Mouse (Mus musculus): ENCODE results near the gene Aco1. TPM values are rescaled to one million over a fixed set of nuclear protein-coding genes. Genes with fewer than 3 reads are reported as not detected.

The Aco1 gene
- polyA plus RNA-seq, 1 experiment from 2014 or later, result 82.3 TPM

DNA sequence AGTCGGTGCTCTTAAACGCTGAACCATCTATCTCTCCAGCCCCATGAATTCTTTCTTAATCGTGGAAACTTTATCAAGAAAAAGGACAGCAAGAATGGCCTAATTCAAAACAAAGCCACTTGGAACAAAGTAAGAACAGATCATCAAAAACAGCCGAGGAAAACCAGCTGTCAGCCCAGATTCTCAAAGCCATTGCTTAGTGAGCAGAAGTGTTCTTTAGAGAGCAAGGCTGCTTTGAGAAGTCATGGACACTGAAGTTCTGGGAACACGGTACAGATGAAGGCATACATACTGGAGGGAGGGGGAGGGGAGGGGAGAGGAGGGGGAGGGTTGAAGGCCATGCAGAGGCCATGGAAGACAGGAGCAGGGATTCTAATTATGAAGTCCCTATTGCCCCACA is 83.2 kb downstream of the Aco1 start:
- DNase-seq (ENCODE audit: low spot score), result peak; percentile 17
- WGBS, result 67% methylated on average over 5 of the region's 5 CpGs
- no peak overlapping the region for H3K27ac ChIP-seq
- H3K9me3 ChIP-seq (replicated peaks; ENCODE audit: low read length), result no peaks in the 10 kb centered on the region
- H3K4me2 ChIP-seq (ENCODE audit: low read length), result no peak overlapping the region
- no peaks in the 10 kb centered on the region for H3K27me3 ChIP-seq (ENCODE audit: insufficient read depth, low read length)
- ATAC-seq (replicated peaks; ENCODE audit: low FRiP score, low read depth), result no peak
- no peak overlapping the region for H3K4me3 ChIP-seq (replicated peaks; ENCODE audit: low read depth, low read length)
- 0 out of 2 replicates have a peak, but pooled peaks cover 18% of the 10 kb centered on the region for H3K36me3 ChIP-seq (ENCODE audit: insufficient read depth, low read length)
- no peaks in the 10 kb centered on the region for H3K4me1 ChIP-seq (replicated peaks; ENCODE audit: insufficient read depth, low read length)
- TF ChIP-seq CTCF (IDR thresholded peaks at IDR 0.05; ENCODE audit: low read depth), result no peak
- H3K9ac ChIP-seq (ENCODE audit: low read depth, low read length), result no peak overlapping the region

DNA sequence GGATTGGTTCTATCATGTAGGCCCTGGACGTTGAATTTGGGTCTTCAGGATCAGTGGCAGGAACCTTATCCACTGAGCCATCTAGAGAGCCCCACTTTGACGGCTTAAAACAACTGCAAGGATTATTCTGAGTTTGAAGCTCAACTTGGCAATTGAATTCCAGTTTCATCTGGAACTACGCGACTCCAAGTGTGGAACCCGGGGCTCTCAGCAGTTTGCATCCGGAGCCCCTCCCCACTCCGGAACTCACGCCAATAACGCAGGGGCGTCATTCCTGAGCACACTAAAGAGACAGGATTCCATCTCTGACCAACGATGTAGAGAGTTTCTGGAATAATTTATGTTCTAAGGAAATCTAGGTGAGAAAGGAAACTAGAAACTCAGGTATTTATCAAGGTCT is 84.2 kb downstream of the Aco1 start:
- WGBS, result 85% methylated on average over 11 of the region's 11 CpGs
- Histone ChIP-seq H3K4me1 (replicated peaks; ENCODE audit: insufficient read depth, low read length) (no peaks in the 10 kb centered on the region), H3K4me3 (replicated peaks; ENCODE audit: low read depth, low read length) (no peak overlapping the region), H3K36me3 (ENCODE audit: insufficient read depth, low read length) (0 out of 2 replicates have a peak, but pooled peaks cover 16% of the 10 kb centered on the region), H3K27ac (no peak overlapping the region), H3K4me2 (ENCODE audit: low read length) (no peak overlapping the region), H3K9ac (ENCODE audit: low read depth, low read length) (no peak overlapping the region), H3K9me3 (replicated peaks; ENCODE audit: low read length) (no peaks in the 10 kb centered on the region), H3K27me3 (ENCODE audit: insufficient read depth, low read length) (no peaks in the 10 kb centered on the region)
- DNase-seq (ENCODE audit: low spot score) (no peak), ATAC-seq (replicated peaks; ENCODE audit: low FRiP score, low read depth) (no peak)
- no peak for TF ChIP-seq CTCF (IDR thresholded peaks at IDR 0.05; ENCODE audit: low read depth)

DNA sequence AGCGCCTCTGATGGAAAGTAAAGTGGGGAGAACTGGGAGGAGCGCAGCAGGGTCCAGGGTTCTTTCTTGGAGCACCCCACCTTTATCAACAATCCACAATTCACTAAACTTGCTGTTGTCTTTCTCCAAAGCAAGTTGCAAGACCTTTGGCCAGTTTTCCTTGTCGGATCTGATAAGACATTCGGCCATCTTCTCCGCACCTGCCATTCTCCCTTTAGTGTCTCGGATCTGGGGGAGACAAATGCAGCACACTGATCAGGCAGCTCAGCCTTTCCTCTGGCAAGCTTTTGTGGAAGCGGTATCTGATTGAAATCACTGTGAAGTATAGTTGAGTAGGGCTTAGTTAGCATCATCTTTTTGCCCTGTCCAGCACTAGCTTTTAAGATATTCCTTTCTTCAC is 85.0 kb downstream of the Aco1 start:
- WGBS, result 93% methylated on average over 7 of the region's 7 CpGs
- TF ChIP-seq CTCF (IDR thresholded peaks at IDR 0.05; ENCODE audit: low read depth), result no peak
- no peak for DNase-seq (ENCODE audit: low spot score)
- no peak overlapping the region for H3K4me2 ChIP-seq (ENCODE audit: low read length)
- H3K9ac ChIP-seq (ENCODE audit: low read depth, low read length), result no peak overlapping the region
- no peak overlapping the region for H3K27ac ChIP-seq
- 0 out of 2 replicates have a peak, but pooled peaks cover 13% of the 10 kb centered on the region for H3K36me3 ChIP-seq (ENCODE audit: insufficient read depth, low read length)
- no peaks in the 10 kb centered on the region for H3K9me3 ChIP-seq (replicated peaks; ENCODE audit: low read length)
- no peak for ATAC-seq (replicated peaks; ENCODE audit: low FRiP score, low read depth)
- no peak overlapping the region for H3K4me3 ChIP-seq (replicated peaks; ENCODE audit: low read depth, low read length)
- no peaks in the 10 kb centered on the region for H3K4me1 ChIP-seq (replicated peaks; ENCODE audit: insufficient read depth, low read length)
- H3K27me3 ChIP-seq (ENCODE audit: insufficient read depth, low read length), result no peaks in the 10 kb centered on the region

DNA sequence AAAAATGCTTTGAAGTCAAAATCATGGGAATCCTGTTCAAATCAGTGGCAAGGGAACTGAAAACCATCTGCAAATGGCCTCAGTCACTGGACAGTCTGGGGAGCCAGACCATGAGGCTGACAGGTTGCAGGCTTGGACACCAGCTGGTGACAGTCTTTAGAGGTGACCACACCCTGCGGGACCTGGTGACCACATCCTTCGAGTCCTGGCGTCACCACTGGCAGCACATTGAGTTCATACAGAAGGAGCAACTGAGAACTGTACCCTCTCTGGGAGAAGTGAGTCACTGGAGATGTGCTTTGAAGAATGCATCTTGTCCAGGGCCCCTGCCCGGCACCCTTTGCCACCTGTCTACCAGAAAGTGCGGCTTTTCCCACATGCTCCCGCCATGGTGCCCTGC is 86.8 kb downstream of the Aco1 start:
- no peak for TF ChIP-seq CTCF (IDR thresholded peaks at IDR 0.05; ENCODE audit: low read depth)
- H3K4me3 ChIP-seq (replicated peaks; ENCODE audit: low read depth, low read length), result no peak overlapping the region
- 0 out of 2 replicates have a peak, but pooled peaks cover 11% of the 10 kb centered on the region for H3K36me3 ChIP-seq (ENCODE audit: insufficient read depth, low read length)
- no peak overlapping the region for H3K9ac ChIP-seq (ENCODE audit: low read depth, low read length)
- 89% methylated on average over 6 of the region's 6 CpGs for WGBS
- no peaks in the 10 kb centered on the region for H3K9me3 ChIP-seq (replicated peaks; ENCODE audit: low read length)
- DNase-seq (ENCODE audit: low spot score) (no peak), ATAC-seq (replicated peaks; ENCODE audit: low FRiP score, low read depth) (no peak)
- H3K4me2 ChIP-seq (ENCODE audit: low read length), result no peak overlapping the region
- H3K27ac ChIP-seq, result no peak overlapping the region
- no peaks in the 10 kb centered on the region for H3K27me3 ChIP-seq (ENCODE audit: insufficient read depth, low read length)
- H3K4me1 ChIP-seq (replicated peaks; ENCODE audit: insufficient read depth, low read length), result no peaks in the 10 kb centered on the region

DNA sequence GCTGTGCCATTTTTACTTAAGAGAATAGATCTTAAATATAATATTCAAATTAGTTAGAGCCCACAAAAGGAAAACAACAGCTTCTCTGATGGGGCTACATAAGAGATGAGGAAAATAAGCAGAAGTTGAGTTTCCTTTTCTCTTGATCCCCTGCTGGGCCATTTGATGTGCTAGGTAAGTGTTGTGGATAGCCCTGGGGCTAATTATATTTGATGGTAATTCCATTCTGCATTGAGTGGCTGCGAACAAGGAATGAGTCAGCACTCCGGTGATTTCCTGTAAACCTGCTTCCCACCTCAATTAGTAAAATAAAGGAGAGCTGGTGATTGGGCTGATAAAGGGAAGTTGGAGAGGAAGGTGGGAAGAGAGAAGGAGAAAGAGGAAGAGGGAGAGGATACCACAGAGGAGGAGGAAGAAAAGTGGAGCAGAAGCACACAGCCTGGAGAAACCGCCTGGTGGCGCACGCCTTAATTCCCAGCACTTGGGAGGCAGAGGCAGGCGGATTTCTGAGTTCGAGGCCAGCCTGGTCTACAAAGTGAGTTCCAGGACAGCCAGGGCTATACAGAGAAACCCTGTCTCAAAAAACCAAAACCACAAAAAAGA is 90.3 kb downstream of the Aco1 start:
- Histone ChIP-seq H3K27ac (no peak overlapping the region), H3K4me1 (replicated peaks; ENCODE audit: insufficient read depth, low read length) (no peaks in the 10 kb centered on the region), H3K4me2 (ENCODE audit: low read length) (no peak overlapping the region), H3K36me3 (ENCODE audit: insufficient read depth, low read length) (no peaks in the 10 kb centered on the region), H3K9ac (ENCODE audit: low read depth, low read length) (no peak overlapping the region), H3K4me3 (replicated peaks; ENCODE audit: low read depth, low read length) (no peak overlapping the region), H3K27me3 (ENCODE audit: insufficient read depth, low read length) (no peaks in the 10 kb centered on the region), H3K9me3 (replicated peaks; ENCODE audit: low read length) (no peaks in the 10 kb centered on the region)
- ATAC-seq (replicated peaks; ENCODE audit: low FRiP score, low read depth), result no peak
- WGBS, result 93% methylated on average over 7 of the region's 7 CpGs
- no peak for TF ChIP-seq CTCF (IDR thresholded peaks at IDR 0.05; ENCODE audit: low read depth)
- DNase-seq (ENCODE audit: low spot score), result no peak

DNA sequence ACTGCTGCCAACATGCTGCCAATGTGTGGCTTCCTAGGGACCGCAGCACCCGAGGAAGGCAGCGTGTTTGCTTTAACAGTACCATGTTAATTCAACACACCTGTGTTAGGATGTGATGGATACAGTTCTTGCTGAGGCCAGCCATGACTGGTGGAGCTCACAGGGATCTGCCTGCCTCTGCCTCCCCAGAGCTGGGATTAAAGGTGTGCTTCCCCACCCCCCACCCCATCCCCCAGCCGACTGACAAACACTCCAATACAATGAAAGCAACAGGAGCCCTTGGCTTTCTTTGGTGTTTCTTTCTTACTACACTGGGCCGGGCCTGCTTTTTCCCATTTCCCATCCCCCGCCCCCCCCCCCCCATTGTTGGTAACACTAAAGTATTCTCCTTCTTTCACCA is 91.4 kb downstream of the Aco1 start:
- Histone ChIP-seq H3K36me3 (ENCODE audit: insufficient read depth, low read length) (no peaks in the 10 kb centered on the region), H3K4me1 (replicated peaks; ENCODE audit: insufficient read depth, low read length) (peaks cover 6% of the 10 kb centered on the region; the same call in 1 of the 2 replicates), H3K27me3 (ENCODE audit: insufficient read depth, low read length) (no peaks in the 10 kb centered on the region), H3K9ac (ENCODE audit: low read depth, low read length) (no peak overlapping the region), H3K4me3 (replicated peaks; ENCODE audit: low read depth, low read length) (no peak overlapping the region), H3K4me2 (ENCODE audit: low read length) (no peak overlapping the region), H3K27ac (no peak overlapping the region), H3K9me3 (replicated peaks; ENCODE audit: low read length) (no peaks in the 10 kb centered on the region)
- 86% methylated on average over 6 of the region's 6 CpGs for WGBS
- DNase-seq (ENCODE audit: low spot score) (no peak), ATAC-seq (replicated peaks; ENCODE audit: low FRiP score, low read depth) (no peak)
- no peak for TF ChIP-seq CTCF (IDR thresholded peaks at IDR 0.05; ENCODE audit: low read depth)

DNA sequence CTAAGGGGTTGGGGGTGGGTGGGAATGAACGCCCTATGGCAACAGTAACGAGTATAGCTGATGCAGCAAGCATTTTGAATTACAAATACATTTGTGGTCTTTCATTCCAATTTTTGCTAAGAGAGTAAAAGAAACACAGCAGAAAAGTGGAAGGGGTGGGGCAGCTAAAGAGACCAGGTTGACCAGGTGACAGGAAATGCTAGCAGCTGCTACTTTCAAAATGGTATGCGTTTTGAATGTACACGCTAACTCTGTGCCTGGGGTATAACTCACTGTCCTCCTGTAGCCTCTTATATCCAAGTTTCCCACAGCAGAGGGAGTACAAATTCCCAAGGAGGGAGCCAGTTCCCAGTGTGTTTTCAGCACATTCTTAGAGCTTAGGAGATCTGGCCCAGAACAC is 93.9 kb downstream of the Aco1 start:
- no peak for TF ChIP-seq CTCF (IDR thresholded peaks at IDR 0.05; ENCODE audit: low read depth)
- DNase-seq (ENCODE audit: low spot score) (no peak), ATAC-seq (replicated peaks; ENCODE audit: low FRiP score, low read depth) (no peak)
- 81% methylated on average over 4 of the region's 4 CpGs for WGBS
- no peak overlapping the region for H3K27ac ChIP-seq
- no peak overlapping the region for H3K4me2 ChIP-seq (ENCODE audit: low read length)
- H3K36me3 ChIP-seq (ENCODE audit: insufficient read depth, low read length), result no peaks in the 10 kb centered on the region
- H3K4me1 ChIP-seq (replicated peaks; ENCODE audit: insufficient read depth, low read length), result peaks cover 6% of the 10 kb centered on the region; the same call in 1 of the 2 replicates
- H3K9ac ChIP-seq (ENCODE audit: low read depth, low read length), result no peak overlapping the region
- no peak overlapping the region for H3K4me3 ChIP-seq (replicated peaks; ENCODE audit: low read depth, low read length)
- no peaks in the 10 kb centered on the region for H3K9me3 ChIP-seq (replicated peaks; ENCODE audit: low read length)
- H3K27me3 ChIP-seq (ENCODE audit: insufficient read depth, low read length), result no peaks in the 10 kb centered on the region
